Mouse (Mus musculus) cerebellum, adult 9-10 months (tissue): ENCODE data around the gene Macrod1.

Experiments
- DNase-seq: peaks from one replicate; pipeline ENCODE4 v3.0.0; 2022

Macrod1 gene

GRCm38 (mm10) chr19:7116038-7116731 lies 59.6 kb downstream of the Macrod1 start:
- DNase-seq, result no peak

GRCm38 (mm10) chr19:7117141-7117540 lies 60.5 kb downstream of the Macrod1 start:
- DNase-seq, result no peak

GRCm38 (mm10) chr19:7117653-7118307 lies 61.2 kb downstream of the Macrod1 start:
- no peak for DNase-seq

GRCm38 (mm10) chr19:7121252-7121651 lies 64.6 kb downstream of the Macrod1 start:
- DNase-seq, result peak; percentile 78

GRCm38 (mm10) chr19:7122277-7122676 lies 65.7 kb downstream of the Macrod1 start:
- no peak for DNase-seq

GRCm38 (mm10) chr19:7122698-7123306 lies 66.2 kb downstream of the Macrod1 start:
- DNase-seq, result no peak

GRCm38 (mm10) chr19:7125526-7126156 lies 69.0 kb downstream of the Macrod1 start:
- DNase-seq, result no peak

GRCm38 (mm10) chr19:7126209-7126608 lies 69.6 kb downstream of the Macrod1 start:
- no peak for DNase-seq

- no peak for DNase-seq
Observed at GRCm38 (mm10) chr19:7126933-7127332, 70.3 kb downstream of the Macrod1 start.

- peak; percentile 81 for DNase-seq
Observed at GRCm38 (mm10) chr19:7128551-7129475, 72.2 kb downstream of the Macrod1 start.

GRCm38 (mm10) chr19:7130317-7130716 lies 73.7 kb downstream of the Macrod1 start:
- no peak for DNase-seq

- no peak for DNase-seq
Observed at GRCm38 (mm10) chr19:7133436-7133835, 76.8 kb downstream of the Macrod1 start.

GRCm38 (mm10) chr19:7134631-7135091 lies 78.1 kb downstream of the Macrod1 start:
- DNase-seq, result no peak

GRCm38 (mm10) chr19:7135525-7135924 lies 78.9 kb downstream of the Macrod1 start:
- peak; percentile 72 for DNase-seq

- DNase-seq, result peak; percentile 81
Observed at GRCm38 (mm10) chr19:7136016-7136415, 79.4 kb downstream of the Macrod1 start.

- DNase-seq, result no peak
Observed at GRCm38 (mm10) chr19:7136714-7137498, 80.3 kb downstream of the Macrod1 start.

GRCm38 (mm10) chr19:7138327-7138726 lies 81.7 kb downstream of the Macrod1 start:
- no peak for DNase-seq

GRCm38 (mm10) chr19:7139321-7139720 lies 82.7 kb downstream of the Macrod1 start:
- no peak for DNase-seq

GRCm38 (mm10) chr19:7140373-7140772 lies 83.8 kb downstream of the Macrod1 start:
- DNase-seq, result no peak

GRCm38 (mm10) chr19:7140856-7141421 lies 84.3 kb downstream of the Macrod1 start:
- DNase-seq, result no peak
